Mouse (Mus musculus) spleen, postnatal 14 days (tissue): ENCODE data around the gene Ippk.

ENCODE experiments used
- DNase-seq, 2 experiments: peaks; one replicate each; pipeline ENCODE4 v3.0.0; 2021 to 2022; ENCODE audit warnings: low spot score in 2 of 2

Gene Ippk

DNA sequence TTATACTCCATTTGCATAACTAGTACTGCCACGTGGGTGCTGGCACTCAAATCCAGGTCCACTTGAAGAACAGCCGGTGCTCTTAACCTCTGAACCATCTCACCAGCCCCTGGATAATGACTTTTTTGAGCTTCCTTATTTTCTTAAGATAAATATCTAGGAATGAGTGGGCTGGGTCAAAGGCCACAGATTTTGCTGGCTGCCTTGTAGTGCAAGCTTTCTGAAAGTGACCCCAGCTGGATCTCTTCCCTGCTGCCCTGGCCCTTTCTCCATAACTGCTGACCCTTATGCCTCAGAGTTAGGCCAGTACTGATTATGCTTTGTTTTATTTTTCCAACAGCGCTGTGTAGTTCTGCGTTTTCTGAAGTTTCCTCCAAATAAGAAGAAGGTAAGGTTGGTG, 9.5 kb downstream of the Ippk start:
- no peak for DNase-seq

DNA sequence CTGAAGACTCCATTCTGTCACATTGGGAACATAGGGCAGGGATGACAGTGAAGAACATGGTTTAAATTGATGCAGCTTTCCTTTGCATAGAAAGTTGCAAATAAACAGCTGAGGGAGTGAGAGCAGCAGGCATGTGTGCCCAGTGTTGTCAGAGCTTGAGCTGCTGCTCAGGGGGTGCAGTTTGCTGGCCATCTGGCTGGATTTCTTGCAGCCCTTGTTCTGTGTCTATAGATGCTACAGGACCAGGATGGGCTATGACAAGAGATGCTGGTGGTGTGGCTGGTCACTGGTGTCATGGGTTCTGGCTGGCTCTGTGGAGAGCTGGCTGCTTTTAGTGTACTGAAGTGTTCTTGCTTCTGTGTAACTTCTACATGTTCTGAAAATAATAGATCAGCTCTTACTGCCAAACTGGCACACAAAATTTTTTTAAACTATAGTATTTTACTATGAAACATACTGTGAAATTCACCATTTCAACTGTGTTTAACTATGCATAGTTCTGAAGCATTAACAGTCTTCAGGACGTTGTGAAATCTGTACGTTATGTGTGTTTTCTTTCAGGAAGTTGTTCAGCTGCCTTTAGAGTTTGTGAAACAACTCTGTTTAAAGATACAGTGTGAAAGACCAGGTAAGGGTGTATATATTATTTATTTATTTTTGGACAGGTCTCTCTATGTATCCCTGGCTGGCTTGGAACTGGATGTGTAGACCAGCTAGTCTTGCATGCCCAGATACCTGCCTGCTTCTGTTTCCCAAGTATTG, 12.4 kb downstream of the Ippk start:
- no peak for DNase-seq

DNA sequence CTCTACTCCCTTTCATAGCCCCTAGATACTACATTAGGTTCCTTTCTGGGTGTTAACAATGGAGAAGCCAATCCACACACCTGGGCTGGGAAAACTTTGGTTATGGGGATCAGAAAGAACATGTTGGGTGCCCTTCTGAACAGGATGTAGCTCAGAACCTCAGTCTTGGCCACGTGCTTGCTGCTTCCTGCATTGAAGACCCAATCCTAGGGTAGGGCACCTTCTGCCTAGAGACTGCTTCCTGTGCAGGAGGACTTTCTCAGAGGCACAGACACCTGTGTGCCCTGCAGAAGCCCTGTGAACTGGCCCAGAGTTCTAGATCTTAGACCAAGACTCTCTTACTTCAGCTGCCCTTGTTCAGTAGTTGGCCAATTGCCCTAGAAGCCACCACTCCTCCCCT, 14.7 kb downstream of the Ippk start:
- DNase-seq: no peak

DNA sequence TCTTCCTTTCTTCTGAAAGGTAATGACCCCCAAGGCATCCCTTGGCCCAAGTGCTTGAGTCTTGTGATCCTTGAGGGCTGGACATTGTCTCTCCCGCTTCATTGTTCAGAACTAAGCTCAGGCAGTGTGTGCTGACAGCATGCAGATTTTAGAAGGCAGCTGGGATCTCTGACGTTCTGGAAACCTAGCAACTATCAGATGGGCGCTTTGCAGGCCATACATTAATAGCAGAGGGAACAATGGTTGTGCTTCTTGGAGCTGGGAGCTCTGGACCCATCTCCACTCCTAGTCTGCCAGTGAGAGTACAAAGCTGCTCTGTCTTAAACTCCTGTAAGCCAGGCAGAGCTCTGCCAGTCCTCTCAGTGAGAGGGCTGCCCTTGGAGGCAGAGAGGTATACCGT, 15.1 kb downstream of the Ippk start:
- DNase-seq: no peak

DNA sequence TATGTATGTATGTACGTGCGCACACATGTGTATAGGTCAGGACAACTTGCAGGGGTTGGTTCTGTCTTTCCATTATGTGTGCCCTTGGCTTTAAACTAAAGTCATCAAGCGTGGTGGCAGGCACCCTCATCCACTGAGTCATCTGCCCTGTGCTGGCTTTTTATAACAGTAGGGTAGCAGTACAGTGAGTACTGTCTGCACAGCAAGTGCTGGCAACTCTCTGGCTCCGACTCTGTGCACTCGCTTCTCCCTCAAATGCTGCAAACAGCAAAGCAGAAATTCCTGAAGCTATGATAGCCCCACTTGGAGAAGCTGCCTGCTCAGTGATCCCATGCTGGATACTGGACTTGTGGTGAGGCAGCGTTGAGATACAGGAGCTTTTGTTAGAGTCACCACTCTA, 23.4 kb downstream of the Ippk start:
- no peak for DNase-seq

DNA sequence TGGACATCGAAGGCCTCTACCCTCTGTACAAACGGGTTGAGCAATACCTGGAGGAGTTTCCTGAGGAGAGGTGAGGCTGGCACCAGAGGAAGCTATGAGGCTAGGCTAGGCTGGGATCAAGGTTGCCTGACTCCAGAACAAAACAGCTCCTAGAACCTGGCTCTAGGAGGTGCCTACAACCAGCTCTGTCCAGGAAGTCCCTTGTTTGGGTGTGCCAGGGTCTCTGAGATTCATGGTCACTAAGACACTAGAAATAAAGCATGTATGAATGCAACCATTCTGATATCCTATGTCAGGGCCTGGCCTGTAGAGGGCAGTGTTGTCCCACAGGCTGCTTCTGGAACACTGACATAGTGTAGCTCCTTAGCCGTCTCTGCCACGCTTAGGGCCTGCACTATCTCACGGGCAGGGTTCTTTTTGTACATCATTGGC, 28.3 kb downstream of the Ippk start:
- DNase-seq: peak; percentile 35 to 64

DNA sequence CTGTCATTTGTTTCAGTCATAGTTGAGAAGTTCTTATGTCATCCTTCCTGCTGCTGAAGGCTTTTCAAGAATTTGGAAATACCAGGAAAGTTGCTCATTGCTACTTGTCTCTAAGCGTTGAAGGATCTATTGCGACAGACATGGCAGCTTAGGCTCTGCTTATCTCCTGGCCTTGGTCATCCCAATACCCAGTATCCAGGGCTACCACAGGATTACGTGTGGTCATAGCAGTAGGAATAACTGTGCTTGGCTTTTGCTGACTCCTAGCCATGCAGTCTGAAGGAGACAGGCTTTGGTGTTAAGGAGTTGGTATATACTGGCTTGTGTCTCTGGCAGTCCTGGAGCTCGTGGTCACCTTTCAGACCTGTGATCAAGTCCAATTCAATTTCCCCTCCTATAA, 39.2 kb downstream of the Ippk start:
- DNase-seq: no peak

DNA sequence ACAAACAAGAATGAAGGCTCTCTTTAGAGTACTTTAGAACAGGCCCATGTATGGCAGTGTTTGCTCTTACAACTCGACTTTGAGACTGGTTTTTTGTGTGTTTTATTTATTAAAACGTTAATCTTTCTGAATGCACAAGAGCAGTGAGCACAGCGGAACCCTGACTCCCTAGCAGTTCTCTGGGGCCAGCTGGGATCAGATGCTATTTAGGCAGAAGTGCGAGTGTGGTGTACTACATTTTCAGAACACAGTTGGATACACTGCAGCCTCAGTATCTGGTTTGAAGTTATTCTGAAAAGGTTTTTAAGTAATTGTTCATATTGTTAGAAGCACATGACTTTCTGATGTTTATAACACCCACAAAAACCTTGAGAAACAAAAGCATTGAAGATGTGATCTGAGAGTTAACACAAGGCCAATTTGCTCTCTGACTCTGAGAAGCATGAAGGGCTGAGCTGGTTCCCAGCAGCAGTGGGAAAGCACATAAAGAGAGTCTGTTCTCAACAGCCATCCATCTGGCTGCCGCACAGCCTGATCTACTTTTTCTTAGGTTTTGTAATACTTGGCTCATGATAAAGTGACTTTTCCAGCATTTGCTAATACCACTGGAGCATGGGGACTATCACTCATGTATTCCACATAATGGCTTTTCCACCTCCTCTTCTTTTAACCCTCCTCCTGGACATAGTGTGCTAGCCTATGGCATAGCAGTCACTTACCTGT, 39.8 kb downstream of the Ippk start:
- DNase-seq: no peak

DNA sequence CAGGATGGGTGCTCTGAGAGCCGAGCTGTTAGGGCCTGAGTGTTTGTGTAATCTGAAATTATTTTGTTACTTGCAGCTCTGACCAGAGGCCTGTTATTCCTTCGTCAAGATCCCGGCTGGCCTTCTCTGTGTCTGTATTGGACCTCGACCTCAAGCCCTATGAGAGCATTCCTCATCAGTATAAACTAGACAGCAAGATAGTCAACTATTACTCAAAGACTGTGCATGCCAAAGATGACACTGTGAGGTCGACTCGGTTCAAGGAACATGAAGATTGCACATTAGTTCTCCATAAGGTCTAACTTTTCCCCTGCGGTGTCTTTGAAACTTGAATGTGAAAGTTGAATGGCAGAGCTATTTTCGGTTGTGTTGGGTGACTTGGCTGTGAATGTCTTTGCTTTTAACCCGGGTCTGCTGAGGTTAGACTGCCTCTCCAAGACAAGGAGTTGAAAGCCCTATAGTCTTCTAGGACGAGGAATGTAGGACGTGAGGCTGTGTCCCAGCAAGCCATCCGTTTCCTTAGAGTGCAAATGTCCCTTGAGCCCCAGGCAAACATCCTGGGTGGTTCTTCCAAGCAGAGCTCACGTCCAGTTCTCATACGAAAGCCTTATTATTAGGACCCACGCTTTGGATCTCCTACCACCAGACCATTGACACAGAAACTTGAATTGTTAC, 40.5 kb downstream of the Ippk start:
- no peak for DNase-seq

DNA sequence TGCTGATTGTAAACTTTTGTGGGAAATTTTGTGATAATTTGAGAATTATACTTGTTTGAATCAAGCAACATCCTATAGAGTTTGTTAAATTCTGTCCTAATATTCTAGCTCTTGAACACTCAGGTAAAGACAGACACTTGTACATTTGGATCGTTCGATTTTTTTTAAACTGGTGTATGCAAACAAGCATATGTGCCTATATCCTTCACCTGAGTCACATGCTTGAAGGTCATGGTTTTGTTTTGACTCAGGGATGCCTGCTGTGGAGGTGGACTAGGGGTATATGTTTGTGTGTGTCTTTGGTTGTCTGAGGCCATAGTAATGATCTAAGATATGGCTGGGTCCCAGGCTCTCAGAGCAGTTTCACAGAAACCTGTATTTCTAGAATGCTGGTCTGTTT, 41.9 kb downstream of the Ippk start:
- DNase-seq: no peak

DNA sequence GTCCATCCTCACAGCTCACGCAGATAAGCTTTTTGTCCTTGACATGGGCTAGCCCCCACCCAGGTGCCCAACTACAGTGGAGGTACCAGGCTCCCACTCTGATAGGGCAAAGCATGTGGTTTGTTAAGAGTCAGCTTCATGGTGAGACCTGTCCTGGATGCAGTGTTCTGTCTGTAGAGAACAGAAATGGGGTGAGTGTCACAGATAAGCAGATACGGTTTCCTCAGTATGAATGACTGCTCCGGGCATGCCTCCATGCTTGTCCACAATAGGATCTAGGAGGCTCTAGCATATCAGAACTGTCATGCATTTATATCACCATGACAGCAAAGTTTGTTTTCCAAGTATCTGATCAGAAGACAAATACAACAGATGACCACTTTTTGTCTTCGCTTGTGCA, 44.8 kb downstream of the Ippk start:
- no peak for DNase-seq

DNA sequence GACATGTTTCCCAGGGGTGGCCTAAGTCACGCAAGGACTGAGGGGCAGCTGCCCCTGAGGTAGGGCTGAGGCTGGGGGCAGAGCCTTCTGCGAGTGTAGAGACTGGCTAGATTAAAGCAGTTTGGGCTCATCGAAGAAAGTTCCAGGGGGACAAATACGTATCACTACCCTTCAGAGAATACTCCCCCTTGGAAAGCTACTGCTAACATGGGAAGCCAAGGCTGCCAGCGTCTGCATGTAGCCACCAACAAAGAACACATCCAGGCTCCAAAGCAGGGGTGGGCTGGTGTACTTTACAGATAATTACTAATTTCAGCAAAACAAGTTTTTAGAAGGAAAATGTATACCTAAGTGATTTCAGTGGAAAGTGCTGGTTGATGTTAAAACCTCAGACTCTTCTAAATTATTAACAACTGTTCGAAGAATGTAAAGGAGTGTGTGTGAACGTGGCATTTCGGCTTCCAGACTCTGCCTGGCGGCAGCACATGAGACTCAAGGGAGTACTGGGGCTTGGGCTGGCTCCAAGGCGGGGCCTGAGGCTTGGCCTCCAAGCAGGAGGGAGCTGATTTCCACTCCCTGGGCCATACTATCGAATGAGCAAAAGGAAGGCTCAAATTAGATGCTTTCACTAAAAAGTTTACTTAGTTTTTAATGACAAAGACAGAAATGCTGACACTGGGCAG, 45.5 kb downstream of the Ippk start:
- no peak for DNase-seq

DNA sequence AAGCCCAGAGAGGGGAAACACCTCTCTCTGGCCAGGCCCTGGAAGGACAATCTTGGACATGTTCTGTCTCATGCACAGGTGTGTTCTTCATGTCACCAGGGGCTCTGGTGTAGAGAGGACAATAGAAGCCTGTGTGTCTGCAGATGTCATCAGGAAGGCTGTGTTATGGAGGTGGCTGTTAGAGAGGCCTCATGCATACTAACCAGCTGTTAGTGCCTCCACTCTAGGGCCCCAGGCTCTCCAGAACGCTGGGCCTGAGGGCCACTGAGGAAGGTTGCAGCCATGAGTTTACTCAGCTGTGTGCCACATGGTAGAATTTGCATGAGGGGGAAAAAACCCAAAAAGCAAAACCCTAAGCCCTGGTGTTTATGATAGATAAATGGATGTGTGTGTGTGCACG, 46.5 kb downstream of the Ippk start:
- no peak for DNase-seq

DNA sequence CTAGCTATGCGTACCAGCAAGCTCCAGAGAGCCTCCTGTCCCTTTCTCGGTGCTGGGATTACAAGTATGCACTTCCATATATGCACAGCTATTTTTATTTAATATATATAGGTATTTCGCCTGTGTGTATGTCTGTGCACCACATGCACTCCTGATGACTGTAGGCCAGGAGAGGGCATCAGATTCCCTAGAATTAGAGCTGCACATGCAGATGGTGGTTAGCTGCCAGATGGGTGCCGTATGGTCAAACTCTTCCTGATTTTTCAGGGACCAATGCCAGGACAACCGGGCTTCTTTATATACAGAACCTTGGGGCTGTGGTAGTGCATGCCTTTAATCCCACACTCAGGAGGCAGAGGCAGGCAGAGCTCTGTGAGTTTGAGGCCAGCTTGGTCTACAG, 48.0 kb downstream of the Ippk start:
- no peak for DNase-seq

DNA sequence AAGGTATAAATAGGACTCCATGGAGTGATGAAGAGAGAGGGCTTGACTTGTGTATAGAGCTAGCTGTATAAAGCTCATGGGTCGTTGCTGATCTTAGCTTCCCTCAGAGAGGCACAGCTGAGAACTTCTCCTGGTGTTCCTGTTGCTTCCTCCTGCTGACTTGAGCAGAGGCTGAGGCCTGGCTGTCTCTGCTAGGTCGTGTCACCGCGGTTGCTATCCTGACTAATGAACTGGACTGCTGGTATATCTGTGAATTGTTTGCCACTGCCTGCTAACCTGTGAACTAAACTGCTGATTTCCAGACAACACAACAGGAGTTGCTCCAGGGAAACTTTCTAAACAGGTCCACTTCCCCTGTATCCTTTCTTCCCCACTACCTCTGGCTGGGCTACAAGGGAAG, 49.3 kb downstream of the Ippk start:
- no peak for DNase-seq

DNA sequence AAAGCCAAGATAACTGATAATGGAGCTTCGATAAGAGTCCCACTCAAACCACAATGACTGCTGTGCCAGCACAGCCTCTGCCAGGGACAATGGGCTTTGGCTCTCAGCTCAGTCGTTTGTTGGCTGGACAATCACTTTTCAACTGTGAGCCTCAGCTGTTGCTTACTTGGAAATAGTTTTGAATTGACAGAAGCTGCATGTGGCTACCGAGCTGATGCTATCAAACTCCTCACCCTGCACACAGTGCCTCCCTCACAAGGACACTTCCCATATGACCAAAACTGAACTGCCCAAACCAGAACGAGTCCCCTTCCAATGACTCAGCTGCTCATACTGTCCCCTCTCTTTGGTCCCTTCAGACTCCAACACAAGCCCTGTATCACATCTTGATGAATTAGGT, 49.8 kb downstream of the Ippk start:
- no peak for DNase-seq

DNA sequence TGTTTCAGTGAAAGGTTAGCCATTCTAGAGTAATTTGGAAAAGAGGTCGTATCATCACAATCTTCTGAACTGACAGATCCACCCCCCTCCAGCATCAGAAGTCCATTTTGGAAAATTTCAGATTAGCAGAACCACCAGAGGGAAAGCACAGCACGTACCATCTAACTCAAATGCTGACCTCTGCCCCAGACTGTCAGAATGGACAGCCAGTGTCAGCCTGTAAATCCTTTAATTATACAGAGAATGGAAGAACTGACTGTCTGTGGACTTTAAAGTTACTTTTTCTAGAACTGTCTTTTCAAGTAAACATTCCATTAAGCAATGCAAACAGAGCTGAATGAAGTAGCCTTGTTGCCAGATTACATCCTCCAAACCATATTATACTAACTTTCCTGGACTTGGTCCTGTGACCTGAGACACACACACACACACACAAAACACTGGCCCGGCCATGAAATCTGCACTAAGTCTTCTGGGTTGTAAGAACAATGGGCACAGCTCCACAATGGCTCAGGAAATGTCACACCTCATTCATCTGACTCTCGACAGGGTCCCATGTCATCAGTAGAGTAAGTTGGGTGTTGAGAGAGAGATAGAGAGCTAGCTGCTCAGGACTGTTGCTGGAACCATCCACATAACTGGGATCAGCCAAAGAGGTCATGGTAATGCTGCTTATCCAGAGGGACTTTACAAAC, 51.1 kb downstream of the Ippk start:
- no peak for DNase-seq

DNA sequence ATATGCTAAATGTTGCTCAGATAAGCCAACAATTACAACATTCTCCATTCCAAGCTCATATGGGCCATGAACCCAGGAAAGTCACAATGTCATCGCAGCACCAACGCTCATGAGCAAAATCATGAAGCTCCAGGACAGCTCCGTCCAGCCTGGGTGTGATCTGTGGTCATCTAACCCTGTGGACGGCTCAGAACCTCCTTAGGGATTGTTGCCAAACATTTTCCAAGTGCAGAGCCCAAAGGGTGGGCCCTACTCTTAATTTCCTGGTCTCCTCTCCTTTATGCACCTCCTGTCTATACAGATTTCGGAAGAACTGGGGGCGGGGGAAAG, 51.6 kb downstream of the Ippk start:
- no peak for DNase-seq

DNA sequence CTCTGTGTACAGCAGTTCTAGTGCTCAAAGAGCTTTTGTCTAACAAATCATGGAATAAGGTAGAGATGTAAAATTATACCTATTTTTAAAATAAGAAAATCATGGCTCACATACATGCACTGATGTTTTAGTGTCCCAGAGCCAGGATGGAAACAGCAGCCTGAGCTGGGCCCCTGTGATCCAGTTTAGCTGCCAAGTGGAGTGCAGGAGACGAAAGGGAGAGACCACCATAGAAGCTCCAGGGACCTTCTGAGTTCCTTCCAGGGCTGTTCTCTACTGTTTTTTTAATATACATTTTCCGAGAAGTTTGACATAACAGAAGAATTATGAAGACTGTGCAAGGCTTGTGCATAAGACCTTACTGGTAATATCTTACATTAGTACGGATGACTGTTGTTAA, 56.8 kb downstream of the Ippk start:
- DNase-seq: no peak

DNA sequence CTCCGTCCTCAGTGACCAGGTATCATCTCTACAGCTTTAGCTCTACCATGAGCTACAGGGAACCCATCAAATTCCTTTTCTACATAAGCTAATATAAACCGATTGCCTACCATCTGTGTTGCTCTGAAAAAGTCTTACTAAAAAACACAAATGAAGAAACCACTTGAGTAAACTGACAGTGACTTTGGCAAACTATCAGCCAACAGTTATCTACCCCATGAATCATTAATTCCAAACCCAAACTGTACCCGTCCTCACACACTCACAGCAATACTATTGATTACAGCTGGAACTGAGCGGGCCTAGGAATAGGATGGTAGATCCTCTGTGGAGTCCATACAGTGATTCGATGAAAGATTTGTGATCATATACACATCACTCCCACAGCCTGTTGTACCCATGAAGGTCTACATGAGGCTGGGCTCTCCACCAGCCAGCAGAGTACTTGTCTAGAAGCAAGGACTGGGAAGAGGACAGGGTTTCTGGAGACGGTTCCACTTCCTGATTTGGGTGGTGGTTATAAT, 57.9 kb downstream of the Ippk start:
- no peak for DNase-seq

DNA sequence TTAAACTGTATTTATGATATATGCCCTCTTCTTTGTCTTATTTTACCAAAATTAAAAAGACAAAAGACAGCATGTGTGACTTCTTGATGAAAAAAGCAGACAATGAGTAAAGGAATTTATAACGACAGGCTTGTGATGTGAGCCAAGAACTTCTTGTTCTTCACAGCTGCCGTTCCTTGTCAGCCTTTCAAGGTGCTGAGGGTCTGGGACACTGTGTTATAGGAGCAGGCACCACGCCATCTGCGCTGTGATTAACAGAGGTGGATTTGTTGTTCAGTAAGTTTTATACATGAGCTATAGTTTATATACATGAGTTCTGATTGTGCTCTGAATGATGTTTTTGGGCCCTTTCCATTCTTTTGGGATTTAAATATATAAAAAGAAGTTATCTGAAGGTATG, 58.4 kb downstream of the Ippk start:
- DNase-seq: no peak

DNA sequence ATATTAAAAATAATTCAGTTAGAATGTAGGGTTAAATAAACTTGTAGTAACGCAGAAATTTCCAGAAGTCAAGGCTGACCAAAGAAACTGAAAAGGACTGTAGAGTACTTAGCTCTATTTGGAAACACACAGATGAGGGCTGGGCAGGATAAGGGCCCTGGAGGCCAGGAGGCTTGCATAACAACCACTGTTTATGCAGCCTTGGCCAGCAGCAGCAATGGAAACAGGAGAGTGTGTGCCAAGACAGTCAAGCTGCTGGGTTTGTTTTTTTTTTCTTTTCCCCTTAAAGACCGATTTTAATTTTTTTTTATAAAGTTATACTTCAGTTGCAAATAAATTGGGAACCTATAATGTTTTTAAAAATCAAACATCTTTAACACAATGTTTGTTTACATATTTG, 59.0 kb downstream of the Ippk start:
- DNase-seq: no peak
